Mouse (Mus musculus) gastrocnemius, postnatal 36 days (tissue): ENCODE results near the gene Tmtc4. TPM values are rescaled to one million over a fixed set of nuclear protein-coding genes. Genes with fewer than 3 reads are reported as not detected.

Experiments used
- DNase-seq, 2 experiments: peaks; one replicate each; pipeline ENCODE4 v3.0.0; 2022
- intact Hi-C: fragments of 180-260 bp; cut with DNase I; formaldehyde crosslinking; loops from one replicate; pipeline ENCODE4 v1.15.1; 2025
- total RNA-seq, 2 experiments: library from RNA; stranded (reverse); gene quantifications; 2 replicates each; pipeline ENCODE4 v1.2.3; 2021

The Tmtc4 gene
- total RNA-seq, 2 experiments from 2014 or later: 3.0 to 4.0 TPM

DNA sequence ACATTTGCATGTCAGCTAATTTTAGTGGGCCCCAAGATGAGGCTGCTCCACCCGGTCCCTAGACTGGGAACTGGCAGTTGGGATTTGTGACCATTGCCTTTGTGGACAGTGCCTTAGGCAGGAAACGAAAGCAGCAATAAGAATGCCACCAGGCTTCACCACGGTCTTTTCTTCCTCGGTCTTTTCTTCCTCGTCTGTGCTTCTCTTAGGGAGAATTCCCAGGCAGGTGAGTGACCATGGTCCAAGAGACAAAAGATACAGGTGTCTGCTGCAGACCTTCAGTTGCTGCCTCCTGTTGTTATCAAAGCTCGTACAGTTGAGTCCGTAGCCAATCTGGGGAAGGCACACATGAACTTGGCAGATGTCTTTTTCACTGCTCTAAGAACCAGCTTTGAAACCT, 103.5 kb downstream of the Tmtc4 start:
- no peak for DNase-seq
- intact Hi-C loops: loop anchor here (10.0 kb wide), 1 partner anchor 685 kb away; no protein-coding TSS in a partner anchor

- intact Hi-C loops: loop anchor here (5.0 to 10.0 kb wide), 2 partner anchors 383 to 655 kb away; partner anchors contain the start of gene Gm10837
- no peak for DNase-seq
These were observed 106.0 kb downstream of the Tmtc4 start for GRCm38 (mm10) chr14:122877787-122878186.

DNA sequence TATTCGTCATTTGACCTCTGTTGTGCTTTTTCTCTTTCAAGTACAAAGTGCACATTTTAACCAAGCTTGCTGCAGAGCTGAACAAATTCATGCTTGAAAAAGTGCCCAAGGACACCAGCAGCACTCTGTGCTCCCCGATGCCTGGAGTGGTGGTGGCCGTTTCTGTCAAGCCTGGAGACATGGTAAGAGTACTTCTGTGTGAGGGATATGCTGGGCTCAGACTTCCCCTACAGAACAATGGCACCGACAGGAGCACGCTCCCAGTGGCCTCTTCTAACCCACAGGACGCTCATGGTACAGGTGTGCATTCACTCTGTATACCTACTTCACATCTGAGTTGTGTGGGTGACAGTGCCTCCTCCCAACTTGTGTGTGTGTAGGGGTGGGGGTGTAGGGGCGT, 107.1 kb downstream of the Tmtc4 start:
- intact Hi-C loops: loop anchor here (5.0 to 10.0 kb wide), 2 partner anchors 382 to 654 kb away; partner anchors contain the start of gene Gm10837
- DNase-seq: no peak

- peak; percentile 49 to 50 for DNase-seq
- intact Hi-C loops: loop anchor here (5.0 to 10.0 kb wide), 2 partner anchors 381 to 654 kb away; partner anchors contain the start of gene Gm10837
These were observed 107.7 kb downstream of the Tmtc4 start for GRCm38 (mm10) chr14:122876163-122876562.

DNA sequence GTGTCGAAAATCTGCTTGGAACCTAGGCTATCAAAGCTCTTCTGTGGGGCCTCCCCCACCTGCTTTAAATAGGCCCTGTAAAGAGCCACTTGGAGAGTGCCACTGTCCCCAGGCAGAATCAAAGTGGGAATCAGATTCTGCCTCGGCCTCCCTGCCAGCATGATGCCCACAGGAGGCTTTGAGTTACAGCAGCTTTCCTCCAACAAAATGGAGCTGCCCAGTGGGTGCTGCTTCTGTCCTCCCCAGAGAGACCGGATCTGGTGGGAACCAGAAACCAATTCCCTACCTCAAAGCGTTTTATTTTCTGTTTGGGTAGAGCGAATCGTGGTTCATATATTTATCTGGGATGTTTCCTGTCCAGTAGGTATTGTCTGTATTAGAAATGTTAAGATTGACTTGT, 108.2 kb downstream of the Tmtc4 start:
- no peak for DNase-seq
- intact Hi-C loops: loop anchor here (5.0 to 10.0 kb wide), 2 partner anchors 381 to 653 kb away; partner anchors contain the start of gene Gm10837

- intact Hi-C loops: loop anchor here (5.0 to 10.0 kb wide), 2 partner anchors 380 to 653 kb away; partner anchors contain the start of gene Gm10837
- no peak for DNase-seq
These were observed 108.8 kb downstream of the Tmtc4 start for GRCm38 (mm10) chr14:122875056-122875455.

- DNase-seq: no peak
- intact Hi-C loops: loop anchor here (10.0 kb wide), 1 partner anchor 378 kb away; the partner anchor contains the start of gene Gm10837
These were observed 111.2 kb downstream of the Tmtc4 start for GRCm38 (mm10) chr14:122872612-122873011.

GRCm38 (mm10) chr14:122871841-122872580, 111.8 kb downstream of the Tmtc4 start:
- no peak for DNase-seq
- intact Hi-C loops: loop anchor here (10.0 kb wide), 1 partner anchor 377 kb away; the partner anchor contains the start of gene Gm10837

DNA sequence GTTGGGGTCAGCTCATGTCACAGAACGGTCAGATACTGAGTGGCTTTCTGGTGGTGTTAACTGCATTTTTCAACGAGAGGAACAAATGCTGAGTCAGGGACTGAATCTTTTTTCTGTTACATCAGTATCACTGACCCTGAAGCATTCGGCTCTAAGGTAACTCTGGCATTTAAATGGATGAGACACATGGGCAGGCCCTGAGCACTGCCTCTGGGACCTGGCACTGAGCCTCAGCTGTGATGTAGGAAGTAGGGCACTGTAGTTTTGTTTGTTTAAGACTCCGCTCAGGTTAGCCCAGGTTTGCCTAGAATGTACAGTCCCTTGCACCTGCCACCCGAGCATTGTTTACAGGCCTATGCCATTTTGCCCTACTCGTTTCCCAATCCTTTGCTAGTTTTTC, 114.0 kb downstream of the Tmtc4 start:
- no peak for DNase-seq
- intact Hi-C loops: loop anchor here (10.0 kb wide), 1 partner anchor 375 kb away; the partner anchor contains the start of gene Gm10837

Other genes with a start within 250 kb of the Tmtc4 start
- gene Ggact, start 70.3 kb downstream of the Tmtc4 start, total RNA-seq: 10 to 100 TPM; 12.8 to 14.7 TPM